In genomic region chr5:130596541-130596940, GRCm38 (mm10) we compare ENCODE assay signal across 24 mouse cellular contexts.
"Had no signal": no experiment of that assay in that cellular context is flagged by ENCODE, and none has a peak within 500 bp of the region (broad histone marks: within the 10 kb centered on the region; RNA-seq: fewer than 3 reads in every experiment).

No protein-coding gene starts in this region.

- H3K27me3 ChIP-seq: heart, embryonic 13.5 days; heart, embryonic 15.5 days; limb, embryonic 12.5 days; liver, embryonic 13.5 days; liver, embryonic 15.5 days had no signal

- H3K27ac ChIP-seq: heart, adult 2 months; heart, embryonic 13.5 days; heart, embryonic 15.5 days; hindbrain, embryonic 14.5 days; limb, embryonic 10.5 days; limb, embryonic 12.5 days; liver, embryonic 13.5 days; liver, embryonic 15.5 days had no signal

- H3K4me3 ChIP-seq: heart, adult 2 months; heart, embryonic 13.5 days; heart, embryonic 15.5 days; limb, embryonic 10.5 days; limb, embryonic 12.5 days; liver, embryonic 13.5 days; liver, embryonic 15.5 days had no signal

- H3K4me2 ChIP-seq: heart, embryonic 11.5 days; heart, embryonic 13.5 days; heart, embryonic 15.5 days; hindbrain, embryonic 14.5 days; limb, embryonic 12.5 days; liver, embryonic 11.5 days; liver, embryonic 13.5 days; liver, embryonic 15.5 days had no signal

- H3K36me3 ChIP-seq: heart, embryonic 13.5 days; heart, embryonic 15.5 days; limb, embryonic 10.5 days; limb, embryonic 12.5 days; liver, embryonic 13.5 days; liver, embryonic 15.5 days had no signal

- H3K9ac ChIP-seq: heart, embryonic 13.5 days; heart, embryonic 15.5 days; hindbrain, embryonic 14.5 days; limb, embryonic 12.5 days; liver, embryonic 13.5 days; liver, embryonic 15.5 days; liver, postnatal 0 days had no signal

- H3K9me3 ChIP-seq: heart, embryonic 15.5 days; limb, embryonic 10.5 days; limb, embryonic 12.5 days had no signal

- H3K4me1 ChIP-seq: heart, embryonic 13.5 days; heart, embryonic 15.5 days; limb, embryonic 10.5 days; liver, embryonic 13.5 days; liver, embryonic 15.5 days had no signal

- ATAC-seq: hindbrain, embryonic 16.5 days; intestine, embryonic 16.5 days; liver, postnatal 0 days had no signal

- DNase-seq: gastrocnemius, postnatal 14 days; gastrocnemius, postnatal 36 days; heart, adult 2 months; heart, postnatal 14 days; heart, postnatal 36 days; kidney, adult 11 months; kidney, adult 8-10 months; kidney, postnatal 10 days; kidney, postnatal 25 days; layer of hippocampus, adult 9-11 months; layer of hippocampus, postnatal 36 days; liver; liver, embryonic 13.5 days; liver, postnatal 0 days had no signal
